Mouse (Mus musculus) limb, embryonic 13.5 days (tissue): ENCODE data around the gene Kctd15. TPM values are rescaled to one million over a fixed set of nuclear protein-coding genes. Genes with fewer than 3 reads are reported as not detected.

Experiments
- ATAC-seq: fragments of 200-750 bp; cut with Nextera tagmentation; 2 replicates; pipeline ENCODE4 v1.8.0; 2017; ENCODE audit warnings: low read depth, moderate number of reproducible peaks, moderate TSS enrichment; ENCODE audit not compliant: low FRiP score
- H3K27ac ChIP-seq: fragments of 300-500 bp; sonication (generic); 2 replicates; pipeline ENCODE4 v1.5.1; 2015; ENCODE audit warnings: inconsistent platforms, mild to moderate bottlenecking, moderate library complexity
- H3K27me3 ChIP-seq: fragments of 300-500 bp; sonication (generic); 2 replicates; pipeline ENCODE4 v1.6.1; 2015; ENCODE audit warnings: mild to moderate bottlenecking, inconsistent platforms
- H3K36me3 ChIP-seq: fragments of 300-500 bp; sonication (generic); 2 replicates; pipeline ENCODE4 v1.6.1; 2015; ENCODE audit warnings: inconsistent platforms, mild to moderate bottlenecking, moderate library complexity
- H3K4me1 ChIP-seq: fragments of 300-500 bp; sonication (generic); 2 replicates; pipeline ENCODE4 v1.6.1; 2015; ENCODE audit warnings: inconsistent platforms
- H3K4me2 ChIP-seq: fragments of 300-500 bp; sonication (generic); replicated peaks from 2 replicates; pipeline ENCODE4 v1.6.1; 2015; ENCODE audit warnings: inconsistent platforms, mild to moderate bottlenecking, moderate library complexity
- H3K4me3 ChIP-seq: fragments of 300-500 bp; sonication (generic); 2 replicates; pipeline ENCODE4 v1.5.1; 2015; ENCODE audit warnings: moderate library complexity, mild to moderate bottlenecking, inconsistent platforms
- H3K9ac ChIP-seq: fragments of 300-500 bp; sonication (generic); 2 replicates; pipeline ENCODE4 v1.6.1; 2015; ENCODE audit warnings: mild to moderate bottlenecking, inconsistent platforms
- H3K9me3 ChIP-seq: fragments of 300-500 bp; sonication (generic); 2 replicates; pipeline ENCODE4 v1.6.1; 2016; ENCODE audit warnings: inconsistent platforms
- WGBS: fragments of 180-500 bp; shearing (Covaris S2); methylation state at CpG from one replicate; pipeline ENCODE4 v1.1.7; 2015; 5-methylcytosine and 5-hydroxymethylcytosine counted together
- polyA plus RNA-seq: library from polyadenylated mRNA; unstranded; fragments of >200 nt; fragmentation: Nextera tagmentation; extraction: Ambion mirVana; gene quantifications from 2 replicates; pipeline ENCODE4 v1.2.1, GENCODE M21; 2015

The Kctd15 gene
- polyA plus RNA-seq, 1 experiment from 2014 or later, result 42.8 TPM

GRCm38 (mm10) chr7:34643329-34643728 is 13.2 kb downstream of the Kctd15 start:
- Histone ChIP-seq H3K4me1 (peaks cover 42% of the 10 kb centered on the region), H3K9ac (no peak overlapping the region), H3K36me3 (peaks cover 98% of the 10 kb centered on the region), H3K4me3 (no peak overlapping the region), H3K27me3 (no peaks in the 10 kb centered on the region), H3K27ac (no peak overlapping the region), H3K9me3 (no peaks in the 10 kb centered on the region), H3K4me2 (no peak overlapping the region)
- 59% methylated on average over 6 of the region's 6 CpGs for WGBS
- no peak for ATAC-seq

GRCm38 (mm10) chr7:34641968-34642367 is 14.6 kb downstream of the Kctd15 start:
- H3K27ac ChIP-seq, result no peak overlapping the region
- H3K9me3 ChIP-seq, result no peaks in the 10 kb centered on the region
- no peak overlapping the region for H3K4me2 ChIP-seq
- 89% methylated on average over 13 of the region's 13 CpGs for WGBS
- H3K4me3 ChIP-seq, result no peak overlapping the region
- peaks cover 85% of the 10 kb centered on the region for H3K36me3 ChIP-seq
- H3K27me3 ChIP-seq, result no peaks in the 10 kb centered on the region
- ATAC-seq, result no peak
- H3K4me1 ChIP-seq, result peaks cover 33% of the 10 kb centered on the region
- no peak overlapping the region for H3K9ac ChIP-seq

GRCm38 (mm10) chr7:34639798-34640197 is 16.7 kb downstream of the Kctd15 start:
- H3K9me3 ChIP-seq, result no peaks in the 10 kb centered on the region
- peaks cover 63% of the 10 kb centered on the region for H3K36me3 ChIP-seq
- H3K4me3 ChIP-seq, result no peak overlapping the region
- no peak for ATAC-seq
- 85% methylated on average over 11 of the region's 11 CpGs for WGBS
- H3K27ac ChIP-seq, result no peak overlapping the region
- H3K9ac ChIP-seq, result no peak overlapping the region
- no peak overlapping the region for H3K4me2 ChIP-seq
- H3K27me3 ChIP-seq, result no peaks in the 10 kb centered on the region
- H3K4me1 ChIP-seq, result peaks cover 15% of the 10 kb centered on the region; the same call in 1 of the 2 replicates

GRCm38 (mm10) chr7:34636661-34637060 is 19.9 kb downstream of the Kctd15 start:
- no peaks in the 10 kb centered on the region for H3K4me1 ChIP-seq
- H3K9ac ChIP-seq, result no peak overlapping the region
- H3K9me3 ChIP-seq, result no peaks in the 10 kb centered on the region
- WGBS, result 82% methylated on average over 4 of the region's 4 CpGs
- no peaks in the 10 kb centered on the region for H3K27me3 ChIP-seq
- H3K4me3 ChIP-seq, result no peak overlapping the region
- H3K36me3 ChIP-seq, result peaks cover 32% of the 10 kb centered on the region
- no peak overlapping the region for H3K27ac ChIP-seq
- H3K4me2 ChIP-seq, result no peak overlapping the region
- no peak for ATAC-seq

GRCm38 (mm10) chr7:34632966-34633742 is 23.4 kb downstream of the Kctd15 start:
- no peak for ATAC-seq
- no peaks in the 10 kb centered on the region for H3K9me3 ChIP-seq
- no peak overlapping the region for H3K27ac ChIP-seq
- no peak overlapping the region for H3K4me3 ChIP-seq
- peaks cover 17% of the 10 kb centered on the region for H3K4me1 ChIP-seq
- H3K27me3 ChIP-seq, result no peaks in the 10 kb centered on the region
- H3K36me3 ChIP-seq, result no peaks in the 10 kb centered on the region
- H3K4me2 ChIP-seq, result no peak overlapping the region
- 83% methylated on average over 10 of the region's 10 CpGs for WGBS
- H3K9ac ChIP-seq, result no peak overlapping the region

GRCm38 (mm10) chr7:34630211-34631085 is 26.1 kb downstream of the Kctd15 start:
- peak overlapping the region; percentile 45 for H3K4me3 ChIP-seq
- H3K9me3 ChIP-seq, result no peaks in the 10 kb centered on the region
- H3K4me2 ChIP-seq, result peak overlapping the region; percentile 76
- WGBS, result under 1% methylated on average over 34 of the region's 34 CpGs
- ATAC-seq, result peak; percentile 83
- H3K4me1 ChIP-seq, result peaks cover 17% of the 10 kb centered on the region
- H3K9ac ChIP-seq, result peak overlapping the region; percentile 76
- no peaks in the 10 kb centered on the region for H3K27me3 ChIP-seq
- peak overlapping the region; percentile 87 for H3K27ac ChIP-seq
- peaks cover 3% of the 10 kb centered on the region; the same call in 1 of the 2 replicates for H3K36me3 ChIP-seq

GRCm38 (mm10) chr7:34629702-34630210 is 26.8 kb downstream of the Kctd15 start:
- no peak; the same call in 1 of the 2 replicates for ATAC-seq
- H3K27me3 ChIP-seq, result no peaks in the 10 kb centered on the region
- H3K4me3 ChIP-seq, result peak overlapping the region; percentile 45
- H3K4me1 ChIP-seq, result peaks cover 17% of the 10 kb centered on the region
- WGBS, result 41% methylated on average over 8 of the region's 8 CpGs
- H3K9me3 ChIP-seq, result no peaks in the 10 kb centered on the region
- peaks cover 3% of the 10 kb centered on the region; the same call in 1 of the 2 replicates for H3K36me3 ChIP-seq
- H3K9ac ChIP-seq, result peak overlapping the region; percentile 76
- peak overlapping the region; percentile 76 for H3K4me2 ChIP-seq
- peak overlapping the region; percentile 87 for H3K27ac ChIP-seq

GRCm38 (mm10) chr7:34620411-34620810 is 36.1 kb downstream of the Kctd15 start:
- Histone ChIP-seq H3K4me3 (no peak overlapping the region), H3K27ac (peak overlapping the region; percentile 22; the same call in 1 of the 2 replicates), H3K4me2 (no peak overlapping the region), H3K4me1 (no peaks in the 10 kb centered on the region), H3K9ac (no peak overlapping the region), H3K9me3 (peaks cover 7% of the 10 kb centered on the region), H3K36me3 (no peaks in the 10 kb centered on the region), H3K27me3 (no peaks in the 10 kb centered on the region)
- 25% methylated on average over 2 of the region's 2 CpGs for WGBS
- no peak for ATAC-seq

GRCm38 (mm10) chr7:34618141-34618890 is 38.2 kb downstream of the Kctd15 start:
- no peak overlapping the region for H3K4me2 ChIP-seq
- H3K27me3 ChIP-seq, result no peaks in the 10 kb centered on the region
- no peak overlapping the region for H3K4me3 ChIP-seq
- H3K4me1 ChIP-seq, result no peaks in the 10 kb centered on the region
- no peak overlapping the region for H3K27ac ChIP-seq
- WGBS, result 82% methylated on average over 11 of the region's 11 CpGs
- no peaks in the 10 kb centered on the region for H3K36me3 ChIP-seq
- no peak for ATAC-seq
- H3K9me3 ChIP-seq, result peaks cover 10% of the 10 kb centered on the region
- no peak overlapping the region for H3K9ac ChIP-seq

- H3K9me3 ChIP-seq, result peaks cover 10% of the 10 kb centered on the region
- H3K4me1 ChIP-seq, result peaks cover under 1% of the 10 kb centered on the region; the same call in 1 of the 2 replicates
- H3K9ac ChIP-seq, result no peak overlapping the region
- no peak for ATAC-seq
- 78% methylated on average over 2 of the region's 2 CpGs for WGBS
- H3K4me2 ChIP-seq, result no peak overlapping the region
- no peak overlapping the region for H3K4me3 ChIP-seq
- no peaks in the 10 kb centered on the region for H3K27me3 ChIP-seq
- H3K36me3 ChIP-seq, result no peaks in the 10 kb centered on the region
- no peak overlapping the region for H3K27ac ChIP-seq
These were observed 40.3 kb downstream of the Kctd15 start for GRCm38 (mm10) chr7:34616275-34616674.

GRCm38 (mm10) chr7:34610445-34610844 is 46.1 kb downstream of the Kctd15 start:
- ATAC-seq, result peak; percentile 75
- no peak overlapping the region for H3K4me3 ChIP-seq
- WGBS, result 18% methylated on average over 6 of the region's 6 CpGs
- H3K4me1 ChIP-seq, result peaks cover 43% of the 10 kb centered on the region
- no peaks in the 10 kb centered on the region for H3K36me3 ChIP-seq
- peak overlapping the region; percentile 71 for H3K27ac ChIP-seq
- 0 out of 2 replicates have a peak, but pooled peaks cover 4% of the 10 kb centered on the region for H3K9me3 ChIP-seq
- no peaks in the 10 kb centered on the region for H3K27me3 ChIP-seq
- peak overlapping the region; percentile 12; the same call in 1 of the 2 replicates for H3K4me2 ChIP-seq
- H3K9ac ChIP-seq, result peak overlapping the region; percentile 1; the same call in 1 of the 2 replicates
